Mouse (Mus musculus): ENCODE results near the gene Olfr90.

Olfr90 gene

DNA sequence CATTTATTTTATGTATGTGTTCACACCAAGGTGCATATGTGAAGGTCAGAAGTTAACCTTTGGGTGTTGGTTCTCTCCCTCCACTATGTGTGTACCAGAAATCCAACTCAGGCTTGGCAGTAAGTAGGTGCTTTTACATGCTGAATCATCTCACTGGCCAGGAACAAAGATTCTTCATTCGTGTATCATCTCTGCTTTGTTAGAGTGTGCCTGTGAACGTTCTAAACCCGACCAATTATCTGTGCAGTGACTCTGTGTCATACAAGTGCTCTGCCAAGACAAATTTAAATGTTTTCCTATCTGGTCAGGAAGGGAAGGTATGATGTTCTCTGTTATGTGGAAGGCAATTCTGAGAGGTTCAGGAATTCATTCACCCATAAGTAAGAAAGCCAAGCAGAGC lies 26.9 kb downstream of the Olfr90 start:
- no peak for DNase-seq (ENCODE audit: low spot score in 2 of 2)

- no peak for DNase-seq (ENCODE audit: low spot score in 2 of 2)
Observed at GRCm38 (mm10) chr17:37056957-37057356, 31.3 kb downstream of the Olfr90 start.

GRCm38 (mm10) chr17:37051745-37052144 lies 36.6 kb downstream of the Olfr90 start:
- DNase-seq (ENCODE audit: low spot score in 2 of 2) = no peak

DNA sequence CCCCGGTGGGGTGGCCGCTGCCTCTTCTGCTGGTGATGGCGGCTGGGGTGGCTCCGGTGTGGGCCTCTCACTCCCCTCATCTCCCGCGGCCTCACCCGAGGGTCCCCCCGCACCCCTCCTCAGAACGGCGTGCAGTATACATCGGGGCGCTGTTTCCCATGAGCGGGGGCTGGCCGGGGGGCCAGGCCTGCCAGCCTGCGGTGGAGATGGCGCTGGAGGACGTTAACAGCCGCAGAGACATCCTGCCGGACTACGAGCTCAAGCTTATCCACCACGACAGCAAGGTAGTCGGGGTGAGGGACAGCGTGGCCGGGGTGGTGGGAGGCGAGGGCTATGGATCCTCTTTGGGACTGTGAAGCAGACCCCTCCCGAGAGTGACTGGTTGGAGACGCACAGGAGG lies 37.4 kb downstream of the Olfr90 start:
- no peak for DNase-seq (ENCODE audit: low spot score in 2 of 2)

GRCm38 (mm10) chr17:37050399-37050798 lies 37.9 kb downstream of the Olfr90 start:
- DNase-seq (ENCODE audit: low spot score in 2 of 2) = peak in 1 of 2 experiments; percentile 17

GRCm38 (mm10) chr17:37049570-37050310 lies 38.6 kb downstream of the Olfr90 start:
- DNase-seq (ENCODE audit: low spot score in 2 of 2) = peak; percentile 22 to 52

DNA sequence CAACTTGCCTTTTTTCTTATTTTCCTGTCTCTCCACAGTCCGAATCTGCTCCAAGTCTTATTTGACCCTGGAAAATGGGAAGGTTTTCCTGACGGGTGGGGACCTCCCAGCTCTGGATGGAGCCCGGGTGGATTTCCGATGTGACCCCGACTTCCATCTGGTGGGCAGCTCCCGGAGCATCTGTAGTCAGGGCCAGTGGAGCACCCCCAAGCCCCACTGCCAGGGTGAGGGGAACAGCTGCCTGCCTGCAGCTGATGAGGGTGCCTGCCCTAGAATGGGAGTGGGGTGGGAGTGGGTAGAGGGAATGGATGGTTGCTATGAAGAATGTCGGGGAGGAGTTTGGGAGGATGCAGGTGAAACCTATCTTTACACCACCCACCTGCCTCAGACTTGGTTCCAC lies 39.9 kb downstream of the Olfr90 start:
- peak in 1 of 2 experiments; percentile 9 for DNase-seq (ENCODE audit: low spot score in 2 of 2)

DNA sequence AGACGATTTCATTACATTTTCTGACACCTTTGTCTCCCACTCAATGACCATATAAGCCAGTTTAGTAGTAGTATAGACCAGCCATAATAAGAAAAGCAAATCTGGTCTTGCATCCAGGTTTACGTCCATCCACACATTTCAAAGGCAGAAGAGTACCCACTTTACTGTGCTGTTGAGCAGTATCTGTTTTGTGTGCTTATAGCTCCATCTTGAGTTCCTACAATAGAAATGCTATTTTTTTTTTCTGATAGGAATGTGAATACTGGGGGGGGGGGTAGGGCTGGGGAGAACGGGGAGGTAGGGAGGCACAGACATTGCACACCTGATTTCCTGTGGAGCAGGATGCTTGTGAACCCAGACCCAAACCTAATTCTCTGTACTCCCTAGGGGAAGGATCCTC lies 40.3 kb downstream of the Olfr90 start:
- DNase-seq (ENCODE audit: low spot score in 2 of 2) = no peak

GRCm38 (mm10) chr17:37047332-37047976 lies 40.8 kb downstream of the Olfr90 start:
- peak; percentile 5 to 19 for DNase-seq (ENCODE audit: low spot score in 2 of 2)

GRCm38 (mm10) chr17:37046312-37047112 lies 41.8 kb downstream of the Olfr90 start:
- peak; percentile 51 to 63 for DNase-seq (ENCODE audit: low spot score in 2 of 2)

DNA sequence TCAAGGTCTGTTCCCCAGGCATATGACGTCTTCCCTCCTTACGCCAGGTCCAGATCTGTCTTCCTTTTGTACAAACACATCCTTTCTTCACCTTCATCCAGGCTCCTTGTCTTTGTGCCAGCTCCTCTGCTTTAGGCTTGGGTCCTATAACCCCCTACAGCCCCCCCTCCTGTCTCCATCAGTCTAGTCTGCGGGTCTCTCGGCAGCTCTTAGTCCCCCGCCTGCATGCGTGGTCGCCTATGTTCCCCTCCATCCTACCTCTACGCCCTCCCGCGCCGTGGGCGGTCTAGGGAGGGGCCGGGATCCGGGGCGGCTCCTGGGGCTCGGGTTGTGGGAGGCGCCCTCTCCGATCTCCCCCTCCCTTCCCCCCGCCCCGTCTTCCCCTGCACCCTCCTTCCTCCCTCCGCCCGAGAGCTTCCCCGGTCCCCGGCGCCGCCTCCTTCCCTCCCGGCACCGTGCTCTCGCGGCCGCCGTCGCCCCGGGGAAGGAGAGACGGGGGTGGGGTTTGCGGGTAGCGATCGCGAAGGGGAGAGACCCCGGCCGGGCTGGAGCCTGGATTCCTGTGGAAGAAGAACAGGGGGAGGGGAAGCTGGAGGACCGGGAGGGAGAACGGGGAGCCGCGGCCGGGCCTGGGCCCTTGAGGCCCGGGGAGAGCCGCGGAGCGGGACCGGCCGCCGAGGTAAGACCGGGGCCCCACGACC lies 42.5 kb downstream of the Olfr90 start, which contains the start of gene Gabbr1:
Gene Gabbr1, plus strand, starts transcription at position 356 of the 701 bp plus-strand sequence.
- peak; percentile 75 for DNase-seq (ENCODE audit: low spot score in 2 of 2)

- DNase-seq (ENCODE audit: low spot score in 2 of 2) = no peak
Observed at GRCm38 (mm10) chr17:37044651-37045244, 43.6 kb downstream of the Olfr90 start.

GRCm38 (mm10) chr17:37039127-37039894 lies 49.0 kb downstream of the Olfr90 start:
- DNase-seq (ENCODE audit: low spot score in 2 of 2) = no peak

Measured in thymus, postnatal 10 days (tissue).